Mouse (Mus musculus): ENCODE results near the gene Pigs.

DNA sequence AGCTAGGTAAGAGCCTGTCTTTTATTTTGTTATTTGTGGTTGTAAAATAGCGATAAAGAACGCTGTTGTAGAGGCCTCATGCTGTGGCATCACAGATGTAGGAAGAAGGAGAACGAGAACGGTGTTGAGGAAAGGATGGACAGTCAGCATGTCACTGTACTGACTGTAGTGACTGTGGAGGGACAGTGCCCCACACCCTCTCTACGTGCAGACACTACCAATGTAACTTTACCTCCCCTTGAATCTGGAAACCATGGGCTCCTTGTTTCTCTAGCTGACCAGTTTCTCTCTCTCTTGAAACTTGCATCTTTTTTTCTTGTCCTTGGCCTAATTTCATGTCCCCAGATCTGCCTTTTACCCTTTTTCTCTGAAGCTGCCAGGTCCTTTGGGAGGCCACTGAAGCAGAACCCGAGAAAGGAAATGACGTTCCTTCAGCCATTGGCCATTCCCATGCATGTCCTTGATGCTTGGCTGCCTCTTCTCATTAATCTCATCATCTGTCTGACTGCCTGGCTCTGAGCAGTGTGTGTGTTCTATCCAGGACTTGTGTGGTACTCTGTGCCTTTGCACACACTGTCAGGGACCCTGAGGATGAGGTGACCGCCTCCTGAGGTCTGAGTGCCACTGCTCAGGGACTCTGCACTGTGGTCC is 17.2 kb upstream of the Pigs start:
- TF ChIP-seq CTCF (IDR thresholded peaks at IDR 0.05; ENCODE audit: extremely low read depth, insufficient read depth, low read length), result no peak
- no peak for TF ChIP-seq POLR2A (IDR thresholded peaks at IDR 0.05; ENCODE audit: extremely low read depth, insufficient read depth, low read length)

Measured in cortical plate, adult 2 months (tissue).